Mouse (Mus musculus): ENCODE results near the gene Garnl3. TPM values are rescaled to one million over a fixed set of nuclear protein-coding genes. Genes with fewer than 3 reads are reported as not detected.

The Garnl3 gene
- polyA plus RNA-seq, 1 experiment from 2014 or later = 2.1 TPM

DNA sequence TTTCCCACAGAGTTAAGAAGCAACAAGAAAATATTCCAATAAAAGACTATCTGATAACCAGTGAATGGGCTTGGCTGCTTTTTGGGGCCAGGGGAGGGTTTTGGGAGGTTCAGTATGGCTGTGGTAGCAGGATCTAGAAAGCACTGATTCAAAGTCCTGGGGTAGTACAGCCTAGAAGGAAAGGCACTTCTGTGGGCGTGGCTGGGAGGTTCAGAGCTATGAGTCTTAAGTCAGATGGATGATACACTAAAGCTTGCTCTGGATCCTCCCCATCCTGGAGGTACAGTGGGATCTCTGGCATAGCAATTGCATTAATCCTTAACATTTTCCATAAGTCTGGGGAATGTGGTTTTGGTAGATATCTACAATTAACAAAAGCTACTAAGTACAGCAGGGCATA lies 167.5 kb downstream of the Garnl3 start:
- Histone ChIP-seq H3K36me3 (peaks cover 31% of the 10 kb centered on the region), H3K4me1 (peaks cover 73% of the 10 kb centered on the region), H3K9ac (peak overlapping the region; percentile 94), H3K9me3 (replicated peaks) (no peaks in the 10 kb centered on the region), H3K4me2 (peak overlapping the region; percentile 96), H3K4me3 (peak overlapping the region; percentile 86), H3K27me3 (replicated peaks) (no peaks in the 10 kb centered on the region), H3K27ac (peak overlapping the region; percentile 94)
- 32% methylated on average over 1 of the region's 1 CpGs for WGBS (ENCODE audit: insufficient replicate concordance)
- ATAC-seq = no peak

DNA sequence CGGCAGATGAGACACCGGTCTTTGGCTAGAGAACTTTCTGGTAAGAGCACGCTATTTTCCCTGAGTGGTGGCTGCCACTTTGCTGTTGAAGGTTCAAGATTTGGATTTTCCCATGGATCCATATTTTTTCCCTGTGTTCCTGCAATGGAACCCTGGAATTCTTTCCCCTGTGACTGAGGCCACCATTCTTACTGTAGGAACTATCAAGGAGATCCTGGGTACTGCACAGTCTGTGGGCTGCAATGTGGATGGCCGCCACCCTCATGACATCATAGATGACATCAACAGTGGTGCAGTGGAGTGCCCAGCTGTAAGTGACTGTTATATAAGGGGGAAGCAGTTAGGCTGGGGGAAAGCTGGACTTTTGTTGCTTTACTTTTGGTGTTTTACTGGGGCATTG lies 167.9 kb downstream of the Garnl3 start:
- ATAC-seq = no peak
- H3K4me3 ChIP-seq = peak overlapping the region; percentile 86
- peak overlapping the region; percentile 94 for H3K27ac ChIP-seq
- WGBS (ENCODE audit: insufficient replicate concordance) = 34% methylated on average over 4 of the region's 4 CpGs
- H3K9ac ChIP-seq = peak overlapping the region; percentile 94
- peak overlapping the region; percentile 96 for H3K4me2 ChIP-seq
- peaks cover 73% of the 10 kb centered on the region for H3K4me1 ChIP-seq
- H3K36me3 ChIP-seq = peaks cover 31% of the 10 kb centered on the region
- H3K9me3 ChIP-seq (replicated peaks) = no peaks in the 10 kb centered on the region
- no peaks in the 10 kb centered on the region for H3K27me3 ChIP-seq (replicated peaks)

DNA sequence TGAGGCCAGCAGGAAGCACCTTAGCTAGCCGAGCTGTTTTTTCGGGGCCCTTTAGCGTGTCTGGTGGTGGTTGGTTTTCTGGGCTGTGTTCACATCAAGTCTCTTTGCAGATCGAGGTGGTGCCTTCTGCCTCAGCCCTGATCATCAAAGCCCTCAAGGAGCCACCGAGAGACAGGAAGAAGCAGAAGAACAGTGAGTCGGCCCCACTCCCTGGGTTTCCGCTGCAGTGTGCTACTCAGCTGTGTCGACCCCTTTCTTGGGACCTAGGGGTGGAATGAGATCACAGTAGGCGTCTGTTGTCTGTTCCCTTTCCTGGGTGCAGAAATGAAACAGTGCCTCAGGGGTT lies 168.6 kb downstream of the Garnl3 start:
- Histone ChIP-seq H3K9me3 (replicated peaks) (no peaks in the 10 kb centered on the region), H3K27ac (peak overlapping the region; percentile 94), H3K4me2 (peak overlapping the region; percentile 96), H3K9ac (peak overlapping the region; percentile 94), H3K4me1 (peaks cover 69% of the 10 kb centered on the region), H3K27me3 (replicated peaks) (no peaks in the 10 kb centered on the region), H3K36me3 (peaks cover 31% of the 10 kb centered on the region), H3K4me3 (peak overlapping the region; percentile 86)
- WGBS (ENCODE audit: insufficient replicate concordance) = 1% methylated on average over 9 of the region's 9 CpGs
- ATAC-seq = no peak

DNA sequence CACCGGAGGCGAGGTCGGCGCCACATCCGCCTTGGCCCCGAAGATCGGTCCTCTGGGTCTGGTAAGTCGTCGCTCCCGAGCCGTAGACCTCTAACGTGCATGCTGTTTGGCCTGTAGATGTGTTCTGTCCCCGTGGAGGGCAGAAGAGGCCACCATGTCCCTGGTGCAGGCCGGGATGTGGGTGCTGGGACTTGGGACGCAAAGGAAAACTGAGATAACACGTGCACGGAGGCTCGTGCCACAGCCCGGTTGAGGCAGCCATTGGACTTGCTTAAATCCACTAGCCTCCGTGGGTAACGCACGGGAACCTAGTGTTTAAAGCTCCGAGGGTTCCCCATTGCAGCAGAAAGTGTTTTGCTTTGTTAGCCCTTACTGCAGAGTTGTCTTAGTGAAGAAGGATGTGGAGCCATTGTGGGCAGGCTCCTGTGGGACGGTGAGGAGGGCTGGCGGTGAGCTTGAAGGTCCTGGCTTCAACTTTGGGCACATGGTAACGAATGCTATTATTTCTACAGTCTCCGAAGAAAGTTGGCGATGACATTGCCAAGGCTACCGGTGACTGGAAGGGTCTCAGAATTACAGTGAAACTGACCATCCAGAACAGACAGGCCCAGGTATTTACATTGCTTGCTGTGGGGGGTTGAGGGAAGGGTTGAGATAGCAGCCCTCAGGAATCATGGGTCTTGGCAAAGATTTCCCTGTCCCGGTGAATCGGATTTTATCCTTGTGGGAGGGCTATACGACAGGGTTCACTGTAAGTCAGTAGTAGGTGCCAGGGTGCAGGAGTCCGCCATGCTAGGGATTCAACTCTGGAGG lies 169.2 kb downstream of the Garnl3 start:
- peaks cover 63% of the 10 kb centered on the region for H3K4me1 ChIP-seq

DNA sequence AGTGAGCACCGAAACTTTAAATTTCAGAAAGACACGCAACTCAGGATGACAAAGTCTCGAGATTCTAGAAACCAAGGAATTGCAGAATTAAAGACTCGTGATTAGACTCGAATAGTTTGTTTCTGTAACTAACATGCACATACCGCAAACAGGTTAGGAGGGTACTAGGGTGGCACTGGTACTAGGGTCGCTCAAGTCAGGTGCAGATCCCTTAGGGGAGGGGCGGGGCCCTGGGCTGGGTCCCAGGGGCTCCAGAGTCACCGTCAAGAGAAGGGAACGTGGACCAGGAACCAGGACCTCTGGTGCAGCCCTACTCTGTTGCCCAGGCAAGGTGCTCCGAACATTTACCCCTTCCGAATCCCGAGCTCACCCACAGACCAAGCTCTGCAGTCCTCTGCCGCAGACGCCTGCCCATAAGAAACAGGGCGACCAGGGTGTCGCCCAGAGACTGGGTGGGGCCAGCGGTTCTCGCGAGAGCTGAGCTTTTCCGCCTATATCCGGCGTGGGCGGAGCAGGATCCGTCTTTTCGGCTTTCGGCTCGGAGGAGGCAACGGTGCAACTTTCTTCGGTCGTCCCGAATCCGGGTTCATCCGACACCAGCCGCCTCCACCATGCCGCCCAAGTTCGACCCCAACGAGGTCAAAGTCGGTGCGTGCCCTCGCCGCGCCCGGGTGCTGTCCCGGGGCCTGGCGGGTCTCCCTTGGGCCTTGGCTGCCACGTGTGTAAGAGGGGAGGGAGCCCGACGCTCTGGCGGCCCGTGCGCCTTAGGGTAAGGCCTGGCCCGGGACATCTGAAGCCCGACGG lies 170.1 kb downstream of the Garnl3 start, which contains the start of the genes Rpl12 and Lrsam1:
Gene Rpl12 (plus strand): TSS at position 368 of the 804 bp plus-strand sequence.
Gene Lrsam1 (minus strand): TSS at position 423 of the 804 bp plus-strand sequence.
- peak within 1 kb of the TSS; percentile 94 for H3K9ac ChIP-seq
- 3% methylated on average over 55 of the region's 55 CpGs for WGBS (ENCODE audit: insufficient replicate concordance)
- H3K4me1 ChIP-seq = peaks cover 59% of the 10 kb centered on the region

More for the DNA sequence above, 169.2 kb downstream of the Garnl3 start:
- Histone ChIP-seq H3K4me3 (peak overlapping the region; percentile 86), H3K27ac (peak overlapping the region; percentile 94), H3K9ac (peak overlapping the region; percentile 94), H3K4me2 (peak overlapping the region; percentile 96), H3K36me3 (peaks cover 35% of the 10 kb centered on the region), H3K27me3 (replicated peaks) (no peaks in the 10 kb centered on the region), H3K9me3 (replicated peaks) (no peaks in the 10 kb centered on the region)
- under 1% methylated on average over 33 of the region's 33 CpGs for WGBS (ENCODE audit: insufficient replicate concordance)
- ATAC-seq = no peak

DNA sequence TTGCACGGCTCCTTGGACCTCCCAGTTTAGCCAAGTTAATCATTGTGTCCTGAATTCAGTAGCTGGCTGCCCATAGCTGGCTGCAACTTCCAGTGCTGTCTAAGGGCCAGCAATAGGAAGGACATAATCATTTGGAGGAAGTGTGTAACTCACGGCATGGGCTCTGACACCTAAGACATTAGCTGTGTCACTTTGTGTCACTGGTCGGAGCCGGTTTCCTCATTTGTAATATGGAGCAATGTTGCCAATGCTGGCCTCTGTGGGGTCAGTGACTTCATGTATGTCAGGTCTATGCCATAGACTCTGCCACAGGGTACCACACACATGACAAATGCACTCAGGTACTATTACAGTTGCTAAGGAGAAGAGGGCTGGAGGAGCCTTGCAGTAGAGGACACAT lies 171.2 kb downstream of the Garnl3 start:
- H3K4me1 ChIP-seq = peaks cover 49% of the 10 kb centered on the region
- H3K4me2 ChIP-seq = peak overlapping the region; percentile 96

More for the DNA sequence above, 170.1 kb downstream of the Garnl3 start, which contains the start of the genes Rpl12 and Lrsam1:
- Histone ChIP-seq H3K4me3 (peak within 1 kb of the TSS; percentile 86), H3K9me3 (replicated peaks) (no peaks in the 10 kb centered on the region), H3K4me2 (peak within 1 kb of the TSS; percentile 96), H3K36me3 (peaks cover 35% of the 10 kb centered on the region), H3K27ac (peak within 1 kb of the TSS; percentile 94), H3K27me3 (replicated peaks) (no peaks in the 10 kb centered on the region)
- peak; percentile 85 for ATAC-seq

DNA sequence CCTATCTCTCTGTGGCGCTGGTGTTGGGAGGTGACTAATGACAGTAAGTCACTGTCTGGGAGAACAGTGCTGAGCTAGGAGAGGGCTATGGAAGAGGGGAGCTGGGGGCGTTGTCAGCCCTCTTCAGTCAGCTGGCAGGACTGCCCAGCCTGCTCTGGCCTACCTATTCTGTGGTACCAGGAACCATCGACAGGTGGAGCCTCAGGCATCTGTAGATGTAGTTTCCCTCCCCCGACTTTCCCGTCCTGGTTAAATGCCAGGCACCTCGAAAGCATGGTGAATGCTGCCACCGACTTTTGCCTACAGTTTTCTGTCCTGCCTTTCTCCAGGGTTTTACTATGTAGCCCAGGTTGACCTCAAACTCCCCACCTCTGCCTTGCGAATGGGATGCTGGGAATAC lies 174.1 kb downstream of the Garnl3 start:
- ATAC-seq = no peak
- no peak overlapping the region for H3K9ac ChIP-seq
- H3K4me1 ChIP-seq = peaks cover 20% of the 10 kb centered on the region
- peaks cover 30% of the 10 kb centered on the region for H3K36me3 ChIP-seq
- 59% methylated on average over 8 of the region's 8 CpGs for WGBS (ENCODE audit: insufficient replicate concordance)
- H3K4me3 ChIP-seq = no peak overlapping the region
- H3K27ac ChIP-seq = no peak overlapping the region
- H3K4me2 ChIP-seq = no peak overlapping the region
- H3K27me3 ChIP-seq (replicated peaks) = no peaks in the 10 kb centered on the region
- H3K9me3 ChIP-seq (replicated peaks) = peaks cover 6% of the 10 kb centered on the region; the same call in 1 of the 2 replicates

More for the DNA sequence above, 171.2 kb downstream of the Garnl3 start:
- H3K9me3 ChIP-seq (replicated peaks) = no peaks in the 10 kb centered on the region
- peak overlapping the region; percentile 94; the same call in 1 of the 2 replicates for H3K9ac ChIP-seq
- H3K27me3 ChIP-seq (replicated peaks) = no peaks in the 10 kb centered on the region
- peaks cover 36% of the 10 kb centered on the region for H3K36me3 ChIP-seq
- H3K4me3 ChIP-seq = no peak overlapping the region
- H3K27ac ChIP-seq = no peak overlapping the region
- 70% methylated on average over 4 of the region's 4 CpGs for WGBS (ENCODE audit: insufficient replicate concordance)
- no peak for ATAC-seq

DNA sequence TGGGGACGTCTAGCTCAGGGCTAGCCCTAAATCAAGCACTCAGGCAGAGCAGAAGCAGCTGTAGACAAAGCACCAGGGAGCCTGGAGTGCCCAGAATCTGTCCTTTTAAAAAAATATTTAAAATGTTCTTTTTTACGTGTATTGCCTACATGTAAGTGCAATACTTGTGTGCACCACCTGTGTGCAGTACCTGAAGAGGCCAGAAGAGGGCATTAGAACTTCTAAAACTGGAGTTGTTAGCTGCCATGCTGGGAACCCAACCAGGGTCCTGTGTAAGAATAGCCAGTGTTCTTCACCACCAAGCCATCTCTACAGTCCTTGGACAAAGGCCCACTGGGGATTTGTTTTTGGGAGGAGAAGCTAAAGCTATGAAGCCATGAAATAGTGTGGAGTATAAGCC lies 176.9 kb downstream of the Garnl3 start:
- no peak overlapping the region for H3K4me2 ChIP-seq
- peaks cover 6% of the 10 kb centered on the region; the same call in 1 of the 2 replicates for H3K9me3 ChIP-seq (replicated peaks)
- 73% methylated on average over 2 of the region's 2 CpGs for WGBS (ENCODE audit: insufficient replicate concordance)
- peaks cover 12% of the 10 kb centered on the region; the same call in 1 of the 2 replicates for H3K4me1 ChIP-seq
- H3K9ac ChIP-seq = no peak overlapping the region
- H3K27me3 ChIP-seq (replicated peaks) = no peaks in the 10 kb centered on the region
- H3K4me3 ChIP-seq = no peak overlapping the region
- ATAC-seq = no peak
- H3K27ac ChIP-seq = no peak overlapping the region
- peaks cover 40% of the 10 kb centered on the region for H3K36me3 ChIP-seq

DNA sequence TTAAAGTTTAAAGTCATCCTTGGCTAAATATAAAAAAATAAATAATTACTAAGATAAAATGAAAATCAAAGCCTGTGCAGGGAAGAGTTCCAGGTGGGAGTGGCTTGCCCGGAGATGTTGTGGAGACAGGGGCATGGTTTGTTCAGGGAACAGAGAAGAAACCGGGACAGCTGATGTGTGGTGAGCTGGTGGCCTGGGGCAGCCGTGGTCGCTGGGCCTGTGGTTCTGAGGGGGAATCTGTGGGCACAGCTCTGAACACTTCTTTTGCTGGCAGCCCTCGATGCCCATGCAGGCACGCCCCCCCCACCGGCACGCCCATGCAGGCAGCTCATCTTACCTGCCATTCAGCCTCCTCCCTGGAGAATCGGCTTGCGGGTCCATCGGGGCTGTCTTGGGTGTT lies 184.0 kb downstream of the Garnl3 start:
- peaks cover 54% of the 10 kb centered on the region for H3K36me3 ChIP-seq
- H3K9ac ChIP-seq = no peak overlapping the region
- H3K9me3 ChIP-seq (replicated peaks) = no peaks in the 10 kb centered on the region
- H3K27ac ChIP-seq = no peak overlapping the region
- H3K4me2 ChIP-seq = no peak overlapping the region
- H3K27me3 ChIP-seq (replicated peaks) = no peaks in the 10 kb centered on the region
- H3K4me3 ChIP-seq = no peak overlapping the region
- ATAC-seq = no peak
- peaks cover 12% of the 10 kb centered on the region; the same call in 1 of the 2 replicates for H3K4me1 ChIP-seq
- 80% methylated on average over 11 of the region's 11 CpGs for WGBS (ENCODE audit: insufficient replicate concordance)

DNA sequence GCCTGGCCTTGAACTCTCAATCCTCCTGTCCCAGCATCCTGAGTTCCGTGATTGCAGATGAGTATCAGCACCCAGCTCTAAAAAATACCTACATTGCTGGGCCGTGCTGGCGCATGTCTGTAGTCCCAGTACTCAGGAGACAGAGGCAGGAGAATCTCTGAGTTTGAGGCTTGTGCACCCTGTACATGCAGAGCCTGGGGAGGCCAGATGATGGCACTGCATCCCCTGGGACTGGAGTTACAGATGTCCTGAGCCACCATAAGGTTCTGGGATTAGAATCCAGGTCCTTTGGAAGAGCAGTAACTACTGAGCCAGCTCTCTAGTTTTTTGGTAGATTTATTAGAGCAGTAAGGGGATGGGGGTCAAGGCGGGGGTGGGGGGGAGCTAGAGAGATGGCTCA lies 191.0 kb downstream of the Garnl3 start:
- H3K9me3 ChIP-seq (replicated peaks) = no peaks in the 10 kb centered on the region
- H3K9ac ChIP-seq = no peak overlapping the region
- 0 out of 2 replicates have a peak, but pooled peaks cover 2% of the 10 kb centered on the region for H3K4me1 ChIP-seq
- H3K27me3 ChIP-seq (replicated peaks) = no peaks in the 10 kb centered on the region
- no peak for ATAC-seq
- no peak overlapping the region for H3K4me3 ChIP-seq
- H3K27ac ChIP-seq = no peak overlapping the region
- 81% methylated on average over 4 of the region's 4 CpGs for WGBS (ENCODE audit: insufficient replicate concordance)
- no peak overlapping the region for H3K4me2 ChIP-seq
- H3K36me3 ChIP-seq = peaks cover 48% of the 10 kb centered on the region

DNA sequence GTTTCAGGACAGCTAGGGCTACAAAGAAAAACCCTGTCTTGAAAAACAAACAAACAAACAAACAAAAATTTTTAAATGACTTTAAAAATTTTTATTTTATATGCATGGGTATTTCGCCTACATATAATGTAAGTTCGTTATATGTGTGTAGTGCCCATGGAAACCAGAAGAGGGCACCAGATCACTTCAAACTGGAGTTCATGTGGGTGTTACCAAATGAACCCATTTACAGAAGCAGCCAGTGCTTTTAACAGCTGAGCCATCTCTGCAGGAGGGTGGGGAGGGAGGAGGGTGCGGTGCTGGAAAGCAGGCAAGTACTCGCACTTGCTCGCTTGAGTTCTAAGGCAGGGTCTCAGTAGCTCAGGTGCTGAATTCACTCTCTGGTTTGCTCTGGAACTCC lies 192.0 kb downstream of the Garnl3 start:
- H3K36me3 ChIP-seq = peaks cover 42% of the 10 kb centered on the region
- no peak overlapping the region for H3K4me3 ChIP-seq
- no peak overlapping the region for H3K27ac ChIP-seq
- H3K9ac ChIP-seq = no peak overlapping the region
- 0 out of 2 replicates have a peak, but pooled peaks have one; percentile 54 for ATAC-seq
- WGBS (ENCODE audit: insufficient replicate concordance) = 41% methylated on average over 5 of the region's 5 CpGs
- H3K4me1 ChIP-seq = 0 out of 2 replicates have a peak, but pooled peaks cover 2% of the 10 kb centered on the region
- H3K27me3 ChIP-seq (replicated peaks) = no peaks in the 10 kb centered on the region
- H3K9me3 ChIP-seq (replicated peaks) = no peaks in the 10 kb centered on the region
- H3K4me2 ChIP-seq = no peak overlapping the region
